ENCODE assay signal across 18 mouse cellular contexts in the genomic region with DNA sequence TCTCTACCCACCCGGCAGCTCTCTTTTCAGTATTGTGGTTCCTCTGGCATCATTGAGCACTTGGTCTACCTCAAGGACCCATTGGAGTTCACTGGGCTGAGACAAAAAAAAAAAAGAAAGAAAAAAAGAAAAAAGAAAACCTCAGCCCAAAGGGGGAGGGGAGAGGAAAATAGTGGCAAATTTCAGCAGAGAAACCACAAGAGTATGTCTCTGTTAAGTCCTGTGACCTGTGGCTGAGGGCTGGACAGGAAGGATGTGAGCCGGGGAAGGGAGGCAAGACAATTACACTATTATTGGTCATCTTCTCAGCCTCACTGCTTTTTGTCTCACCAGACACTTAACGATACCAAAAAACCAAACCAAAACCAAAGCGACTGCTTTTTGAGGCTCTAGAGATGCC. TPM values are rescaled to one million over a fixed set of nuclear protein-coding genes. Genes with fewer than 3 reads are reported as not detected.
DNase-seq lines count a peak whose midpoint lies in the region; ATAC-seq and TF ChIP-seq lines count a peak whose summit lies in the region.
"Had no signal": no experiment of that assay in that cellular context is flagged by ENCODE, and none has a peak within 500 bp of the region (broad histone marks: within the 10 kb centered on the region; RNA-seq: fewer than 3 reads in every experiment).

No protein-coding gene starts in this region.

- DNase-seq in kidney, adult 2 months = no peak
- DNase-seq in kidney, postnatal 14 days = no peak
- DNase-seq in Muller cell, postnatal 12 days (ENCODE audit: inconsistent ontology term) = peak; percentile 69
- DNase-seq in induced T-regulatory cell, adult 2 months (ENCODE audit: low read depth) = peak; percentile 18
- no peak for DNase-seq in midbrain, embryonic 11.5 days (ENCODE audit: low spot score, missing footprints)
- DNase-seq in testis, postnatal 10 days (ENCODE audit: low spot score) = no peak
- DNase-seq in cerebellum, adult 11-12 months = no peak
- DNase-seq: adrenal gland, postnatal 25 days; cerebellum, postnatal 36 days; gastrocnemius, postnatal 25 days; kidney, postnatal 10 days; lung, adult 2 months had no signal

- H3K9me3 ChIP-seq in megakaryocyte, embryonic 14.5 days = no peaks in the 10 kb centered on the region
- H3K9me3 ChIP-seq in midbrain, embryonic 11.5 days (ENCODE audit: control insufficient read depth, low read length) = no peaks in the 10 kb centered on the region
- H3K9me3 ChIP-seq: embryonic facial prominence, embryonic 12.5 days; heart, embryonic 15.5 days; hindbrain, embryonic 12.5 days; midbrain, embryonic 12.5 days had no signal

- peaks cover 8% of the 10 kb centered on the region; the same call in 1 of the 2 replicates for H3K4me1 ChIP-seq in kidney, adult 2 months (ENCODE audit: control insufficient read depth, insufficient read depth, low read length)
- H3K4me1 ChIP-seq in megakaryocyte, embryonic 14.5 days = peaks cover 61% of the 10 kb centered on the region
- H3K4me1 ChIP-seq in midbrain, embryonic 11.5 days (ENCODE audit: control insufficient read depth, insufficient read depth, low read length) = peaks cover 9% of the 10 kb centered on the region

- no peak overlapping the region for H3K4me2 ChIP-seq in midbrain, embryonic 11.5 days
- H3K4me2 ChIP-seq: embryonic facial prominence, embryonic 12.5 days; heart, embryonic 15.5 days; hindbrain, embryonic 12.5 days; midbrain, embryonic 12.5 days had no signal

- no peak for ATAC-seq in midbrain, embryonic 11.5 days (ENCODE audit: low FRiP score)
- ATAC-seq: intestine, postnatal 0 days had no signal

- no peak for TF ChIP-seq POLR2A in kidney, adult 2 months (IDR thresholded peaks at IDR 0.05; ENCODE audit: low read depth, low read length)

- H3K9ac ChIP-seq in midbrain, embryonic 11.5 days (ENCODE audit: low read length) = no peak overlapping the region
- H3K9ac ChIP-seq: embryonic facial prominence, embryonic 12.5 days; heart, embryonic 15.5 days; hindbrain, embryonic 12.5 days; midbrain, embryonic 12.5 days had no signal

- TF ChIP-seq CTCF in kidney, adult 2 months (conservative IDR thresholded peaks at IDR 0.05; ENCODE audit: insufficient read depth, insufficient read length, low read depth, low read length) = no peak

- 60% methylated on average over 4 of the region's 4 CpGs for WGBS in kidney, adult 2 months
- 76% methylated on average over 4 of the region's 4 CpGs for WGBS in midbrain, embryonic 11.5 days

- peak overlapping the region; percentile 56; the same call in 1 of the 2 replicates for H3K27ac ChIP-seq in kidney, adult 2 months (ENCODE audit: insufficient read depth, low read depth, low read length)
- H3K27ac ChIP-seq in midbrain, embryonic 11.5 days (ENCODE audit: low read depth, low read length) = no peak overlapping the region
- H3K27ac ChIP-seq: embryonic facial prominence, embryonic 12.5 days; heart, embryonic 15.5 days; hindbrain, embryonic 12.5 days; midbrain, embryonic 12.5 days had no signal

- no peak overlapping the region for H3K4me3 ChIP-seq in kidney, adult 2 months (ENCODE audit: insufficient read depth, low read depth, low read length)
- peak overlapping the region; percentile 91 for H3K4me3 ChIP-seq in megakaryocyte, embryonic 14.5 days (replicated peaks)
- H3K4me3 ChIP-seq in midbrain, embryonic 11.5 days (ENCODE audit: low read depth, low read length) = no peak overlapping the region
- H3K4me3 ChIP-seq: embryonic facial prominence, embryonic 12.5 days; heart, embryonic 15.5 days; hindbrain, embryonic 12.5 days; midbrain, embryonic 12.5 days had no signal

- peaks cover 4% of the 10 kb centered on the region for H3K36me3 ChIP-seq in kidney, adult 2 months (ENCODE audit: control insufficient read depth, insufficient read depth, low read length)
- H3K36me3 ChIP-seq in megakaryocyte, embryonic 14.5 days (replicated peaks; ENCODE audit: low read length) = peaks cover 68% of the 10 kb centered on the region
- H3K36me3 ChIP-seq in midbrain, embryonic 11.5 days (ENCODE audit: control insufficient read depth, insufficient read depth, low read length) = peaks cover 16% of the 10 kb centered on the region

- H3K27me3 ChIP-seq in kidney, adult 2 months (replicated peaks; ENCODE audit: control insufficient read depth, insufficient read depth, low read length) = no peaks in the 10 kb centered on the region
- H3K27me3 ChIP-seq in megakaryocyte, embryonic 14.5 days (replicated peaks) = no peaks in the 10 kb centered on the region
- no peaks in the 10 kb centered on the region for H3K27me3 ChIP-seq in midbrain, embryonic 11.5 days (ENCODE audit: control insufficient read depth, insufficient read depth, low read length)
- H3K27me3 ChIP-seq: embryonic facial prominence, embryonic 12.5 days; heart, embryonic 15.5 days; hindbrain, embryonic 12.5 days; midbrain, embryonic 12.5 days had no signal

RNA-seq across cellular contexts. Expression of a gene that starts 2.3 kb away (rescaled TPM):
- polyA plus RNA-seq in kidney, adult 2 months (2012; rRNA removed) = 35.8 and 46.8 TPM in 2 replicates
- 12.9 and 57.4 TPM in 2 replicates for polyA plus RNA-seq in megakaryocyte, embryonic 14.5 days (2012; ENCODE audit: insufficient read depth, low replicate concordance)
- 25.5 and 27.3 TPM in 2 replicates for polyA plus RNA-seq in midbrain, embryonic 11.5 days (2014; fragmentation: Nextera tagmentation; extraction: Ambion mirVana)

RNA-seq across cellular contexts. Expression of a gene that starts 7.0 kb away (rescaled TPM):
- 19.8 and 20.8 TPM in 2 replicates for polyA plus RNA-seq in kidney, adult 2 months (2012; rRNA removed)
- not detected in 2 replicates for polyA plus RNA-seq in megakaryocyte, embryonic 14.5 days (2012; ENCODE audit: insufficient read depth, low replicate concordance)
- 2.1 and 3.7 TPM in 2 replicates for polyA plus RNA-seq in midbrain, embryonic 11.5 days (2014; fragmentation: Nextera tagmentation; extraction: Ambion mirVana)

RNA-seq across cellular contexts. Expression of a gene that starts 9.5 kb away (rescaled TPM):
- polyA plus RNA-seq in kidney, adult 2 months (2012; rRNA removed) = 46.4 and 51.8 TPM in 2 replicates
- polyA plus RNA-seq in megakaryocyte, embryonic 14.5 days (2012; ENCODE audit: insufficient read depth, low replicate concordance) = 22.7 and 24.1 TPM in 2 replicates
- 24.0 and 24.7 TPM in 2 replicates for polyA plus RNA-seq in midbrain, embryonic 11.5 days (2014; fragmentation: Nextera tagmentation; extraction: Ambion mirVana)

RNA-seq across cellular contexts. Expression of a gene that starts 18.1 kb away (rescaled TPM):
- polyA plus RNA-seq in kidney, adult 2 months (2012; rRNA removed) = 0.48 and 0.67 TPM in 2 replicates
- not detected in 2 replicates for polyA plus RNA-seq in megakaryocyte, embryonic 14.5 days (2012; ENCODE audit: insufficient read depth, low replicate concordance)
- 0.10 and 0.18 TPM in 2 replicates for polyA plus RNA-seq in midbrain, embryonic 11.5 days (2014; fragmentation: Nextera tagmentation; extraction: Ambion mirVana)

RNA-seq across cellular contexts. Expression of a gene that starts 18.4 kb away (rescaled TPM):
- polyA plus RNA-seq in kidney, adult 2 months (2012; rRNA removed) = 1.2 and 1.5 TPM in 2 replicates
- 0.50 TPM in 1 of 2 replicates, not detected in the other for polyA plus RNA-seq in megakaryocyte, embryonic 14.5 days (2012; ENCODE audit: insufficient read depth, low replicate concordance)
- polyA plus RNA-seq in midbrain, embryonic 11.5 days (2014; fragmentation: Nextera tagmentation; extraction: Ambion mirVana) = 4.0 and 4.4 TPM in 2 replicates

Comparison
In these comparisons a context has a peak if more than half of its experiments do, and no peak if none do; other contexts are left out.
1. DNase-seq: peak in Muller cell, postnatal 12 days (single experiment) and induced T-regulatory cell, adult 2 months (single experiment); none in kidney, adult 2 months (single experiment), kidney, postnatal 14 days (single experiment), midbrain, embryonic 11.5 days (single experiment), testis, postnatal 10 days (single experiment) and cerebellum, adult 11-12 months (single experiment).